Mouse (Mus musculus) left cerebral cortex, adult 8-10 months (tissue): ENCODE measurements around the gene Usp40. TPM values are rescaled to one million over a fixed set of nuclear protein-coding genes. Genes with fewer than 3 reads are reported as not detected.
A peak's percentile ranks its signal among the peaks of the same experiment; 100 is the strongest.
"Not testable (repeated sequence)": the region's sequence is repeated elsewhere in the genome, so short reads cannot be mapped to it uniquely, and the experiment has no call there.

Experiments used
- DNase-seq, 2 experiments: peaks; one replicate each; pipeline ENCODE4 v3.0.0; 2022; ENCODE audit warnings: low spot score in 2 of 2
- total RNA-seq, 4 experiments: library from RNA; stranded (reverse); gene quantifications; 2 replicates each; pipeline ENCODE4 v1.2.4; 2022

Gene Usp40
- 10 to 100 TPM; 21.4 to 23.2 (median 23.0) TPM for total RNA-seq

- peak; percentile 63 to 71 for DNase-seq
Observed at GRCm38 (mm10) chr1:88008211-88008697, at the start of gene Usp40. Usp40 (minus strand) TSS chr1:88008551.

GRCm38 (mm10) chr1:88055088-88055487 lies 46.7 kb upstream of the Usp40 start, which contains the start of gene Ugt1a10:
Ugt1a10 (plus strand) TSS chr1:88055388.
- no peak for DNase-seq

- DNase-seq, result not testable (repeated sequence)
Observed at GRCm38 (mm10) chr1:88047408-88047807, 39.1 kb upstream of the Usp40 start.

DNA sequence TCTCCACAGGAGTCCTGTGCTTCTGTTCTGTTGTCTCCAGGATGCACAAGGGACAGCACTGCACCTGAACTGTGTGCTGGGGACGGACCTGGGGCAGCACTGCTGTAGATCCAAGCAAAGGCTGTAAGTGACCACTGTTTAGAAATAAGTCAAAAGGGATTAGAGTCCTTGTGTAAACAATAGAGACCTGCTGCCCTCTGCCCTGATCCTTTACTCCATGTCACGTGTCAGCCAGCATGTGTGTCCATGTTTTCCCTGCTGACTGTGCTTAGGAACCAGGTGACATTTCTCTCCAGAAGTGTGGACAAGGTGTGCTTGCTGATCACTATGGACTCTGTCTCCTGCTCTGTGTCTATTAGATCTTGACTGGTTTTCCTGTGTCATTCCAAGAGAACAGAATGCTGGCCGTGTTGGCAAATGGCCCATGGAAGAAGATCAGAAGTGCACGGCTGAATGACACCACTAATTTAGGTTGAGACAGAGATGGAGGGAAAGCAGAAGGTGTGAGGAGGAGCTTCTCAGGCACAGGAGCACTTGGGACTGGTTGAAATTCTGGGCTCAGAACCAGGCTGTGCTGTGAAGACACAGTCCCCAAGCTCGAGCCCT lies 36.6 kb upstream of the Usp40 start:
- not testable (repeated sequence) for DNase-seq

- DNase-seq, result not testable (repeated sequence)
Observed at GRCm38 (mm10) chr1:88043044-88043443, 34.7 kb upstream of the Usp40 start.

DNA sequence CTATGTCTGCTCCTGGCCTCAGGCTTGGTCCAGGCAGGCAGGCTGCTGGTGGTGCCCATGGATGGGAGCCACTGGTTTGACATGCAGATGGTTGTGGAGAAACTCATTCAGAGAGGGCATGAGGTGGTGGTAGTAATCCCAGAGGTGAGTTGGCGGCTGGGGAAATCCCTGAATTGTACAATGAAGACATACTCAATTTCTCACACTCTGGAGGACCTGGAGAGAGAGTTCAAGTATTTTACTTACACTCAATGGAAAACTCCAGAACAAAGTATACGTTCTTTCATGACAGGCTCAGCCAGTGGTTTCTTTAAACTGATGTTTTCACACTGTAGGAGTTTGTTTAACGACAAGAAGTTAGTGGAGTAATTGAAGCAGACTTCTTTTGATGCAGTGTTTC lies 16.9 kb upstream of the Usp40 start:
- DNase-seq, result not testable (repeated sequence)

DNA sequence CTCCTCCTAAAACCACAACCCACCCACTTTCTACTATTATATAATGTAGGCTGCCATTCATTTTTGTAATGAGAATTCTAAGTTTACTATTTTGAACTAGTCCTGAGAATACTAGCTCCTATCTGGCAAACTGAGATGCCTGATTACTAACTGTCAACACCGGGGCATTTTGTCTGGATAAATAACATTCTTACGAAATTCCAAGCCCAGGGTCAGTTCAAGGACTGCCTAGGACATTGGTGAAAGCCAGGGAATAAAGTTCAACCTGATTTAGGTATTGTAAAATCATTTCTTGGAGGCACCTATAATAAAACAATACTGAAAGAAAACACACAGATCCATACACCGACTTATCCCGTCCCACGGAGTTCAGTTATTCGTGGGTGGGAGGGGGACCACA lies 7.0 kb upstream of the Usp40 start:
- DNase-seq, result no peak

DNA sequence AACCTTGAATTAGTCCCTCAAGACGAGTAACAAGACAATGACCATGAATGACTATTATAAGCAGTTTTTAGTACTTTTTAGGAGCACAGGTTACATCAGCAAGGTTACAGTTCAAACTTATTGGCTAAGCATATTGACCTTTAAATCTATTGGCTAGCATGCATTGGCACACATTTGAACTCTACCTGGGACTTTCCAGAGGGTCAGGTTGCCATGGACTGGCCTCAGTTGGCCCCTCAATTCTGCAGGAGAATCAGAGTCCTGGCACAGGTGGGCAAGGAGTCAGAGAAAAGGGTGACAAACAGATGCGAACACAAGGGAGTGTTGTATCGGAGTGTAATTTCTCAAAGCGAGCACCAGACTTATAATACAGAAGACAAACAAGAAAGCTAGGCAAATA lies 6.3 kb upstream of the Usp40 start:
- no peak for DNase-seq

DNA sequence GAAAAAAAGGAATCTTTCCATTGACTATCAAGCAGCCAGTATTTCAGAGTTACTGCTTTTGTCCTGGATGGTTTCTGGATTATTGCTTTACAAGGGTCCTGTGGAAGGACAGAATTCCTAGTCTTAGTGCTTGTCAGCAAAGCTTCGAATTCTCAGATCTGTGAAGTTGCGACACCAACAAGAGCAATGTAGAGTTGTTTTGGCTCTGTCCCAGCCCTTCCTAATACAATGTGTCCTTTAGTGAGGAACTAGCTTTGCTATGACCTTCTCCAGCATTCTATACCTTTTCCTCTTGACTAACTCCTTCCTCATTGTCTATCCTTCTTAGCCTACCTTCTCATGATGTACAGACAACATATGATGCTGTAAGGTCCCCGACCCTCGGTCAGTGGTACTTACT lies 5.8 kb upstream of the Usp40 start:
- no peak for DNase-seq

DNA sequence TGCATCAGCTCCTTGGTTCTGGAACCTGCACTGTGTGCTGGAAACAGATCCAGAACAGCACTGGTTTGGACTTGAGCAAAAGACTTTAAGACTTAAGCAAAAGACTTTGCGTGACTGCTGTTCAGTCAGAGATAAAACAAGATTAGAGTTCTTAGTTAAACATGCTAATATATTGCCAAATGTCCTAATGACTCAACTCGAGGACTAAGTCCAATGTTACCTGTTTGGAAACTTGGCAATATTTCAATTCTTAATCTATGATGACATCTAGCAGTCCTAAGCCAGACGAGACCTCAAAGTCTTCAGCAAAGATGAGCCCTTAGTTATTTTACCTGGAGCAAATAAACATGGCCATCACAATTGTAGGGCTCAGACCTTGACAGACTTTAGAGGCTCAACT lies 5.4 kb upstream of the Usp40 start:
- no peak for DNase-seq

DNA sequence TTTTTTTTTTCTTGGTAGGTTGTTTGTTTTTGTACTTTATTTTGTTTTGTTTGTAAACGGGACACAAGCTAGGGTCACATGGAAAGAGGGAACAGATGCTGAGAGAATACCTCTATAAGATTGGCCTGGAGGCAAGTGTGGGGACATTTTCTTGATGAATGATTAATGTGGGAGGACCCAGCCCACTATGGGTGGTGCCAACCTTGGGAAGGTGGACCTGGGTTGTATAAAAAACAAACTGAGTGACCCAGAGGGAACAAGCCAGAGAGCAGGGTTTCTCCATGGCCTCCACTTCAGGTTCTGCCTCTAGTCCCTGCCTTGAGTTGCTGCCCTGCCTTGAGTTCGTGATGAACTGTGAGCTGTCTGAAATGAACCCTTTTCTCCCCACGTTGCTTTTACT lies 1.2 kb upstream of the Usp40 start:
- DNase-seq, result no peak

DNA sequence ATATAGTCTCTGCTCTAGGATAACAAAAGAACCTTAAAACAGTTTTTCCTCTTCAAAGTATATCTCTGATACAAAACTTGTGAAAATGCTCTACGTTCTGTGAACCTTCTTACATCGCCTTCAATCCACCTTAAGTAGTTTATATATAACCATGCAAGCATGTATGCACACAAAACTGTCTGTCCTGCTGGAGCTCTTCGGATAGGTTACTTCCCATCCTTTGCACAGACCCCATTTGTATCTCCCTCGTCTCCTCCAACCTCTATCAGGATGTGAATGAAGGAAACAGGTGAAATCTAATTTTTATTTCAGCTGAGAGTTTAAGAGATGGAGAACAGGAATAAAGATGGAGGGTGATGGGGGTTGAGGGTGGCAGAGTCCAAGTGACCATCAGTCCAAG lies 384 bp upstream of the Usp40 start:
- no peak for DNase-seq

- DNase-seq, result no peak
Observed at GRCm38 (mm10) chr1:88007692-88008210, 600 bp downstream of the Usp40 start.

- DNase-seq, result no peak
Observed at GRCm38 (mm10) chr1:87992716-87993115, 15.6 kb downstream of the Usp40 start.

DNA sequence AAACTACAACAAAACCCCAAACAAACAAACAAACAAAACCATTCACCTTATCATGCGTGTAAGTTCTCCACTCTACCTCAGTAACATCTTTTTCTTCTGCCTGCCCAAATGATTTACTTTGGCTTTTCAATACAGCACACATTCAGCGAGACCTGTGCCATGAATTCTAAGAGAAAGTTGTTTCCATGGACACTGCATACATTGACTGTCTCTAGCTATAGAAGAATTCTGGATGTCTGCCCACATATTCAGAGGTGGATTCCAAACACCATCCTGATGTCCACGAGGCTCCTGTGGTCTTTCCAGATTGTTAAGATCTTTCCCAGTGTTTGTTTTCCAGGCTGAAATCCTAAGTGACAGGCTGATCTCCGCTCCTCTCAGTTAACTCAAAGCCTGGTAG lies 26.1 kb downstream of the Usp40 start:
- DNase-seq, result no peak

DNA sequence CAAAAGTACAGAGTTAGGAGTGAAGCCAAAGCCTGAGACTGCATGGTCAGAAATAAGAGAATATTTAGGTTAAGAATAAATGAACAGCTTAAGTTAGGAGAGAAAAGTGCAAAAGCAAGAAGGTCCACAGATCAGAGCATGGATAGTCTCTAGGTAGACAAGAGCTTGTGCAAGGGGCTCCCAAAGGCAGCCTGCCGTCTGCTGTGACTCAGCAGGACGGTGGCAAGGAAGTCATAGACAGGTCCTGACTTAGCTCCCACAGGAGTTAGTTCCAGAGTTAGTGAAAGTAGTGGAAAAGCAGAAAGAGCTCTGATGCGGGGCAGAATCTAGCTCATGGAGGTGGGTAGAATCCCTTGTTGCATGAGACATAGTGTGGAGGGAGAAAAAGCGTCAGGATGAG lies 38.0 kb downstream of the Usp40 start:
- no peak for DNase-seq

- DNase-seq, result no peak
Observed at GRCm38 (mm10) chr1:87961459-87962167, 46.7 kb downstream of the Usp40 start.

- no peak for DNase-seq
Observed at GRCm38 (mm10) chr1:87960752-87961151, 47.6 kb downstream of the Usp40 start.

- DNase-seq, result no peak
Observed at GRCm38 (mm10) chr1:87959998-87960431, 48.3 kb downstream of the Usp40 start.

GRCm38 (mm10) chr1:87959532-87959931 lies 48.8 kb downstream of the Usp40 start:
- DNase-seq, result no peak

GRCm38 (mm10) chr1:87958931-87959330 lies 49.4 kb downstream of the Usp40 start:
- no peak for DNase-seq

GRCm38 (mm10) chr1:87953073-87953472 lies 55.3 kb downstream of the Usp40 start:
- DNase-seq, result no peak

- DNase-seq, result no peak
Observed at GRCm38 (mm10) chr1:87951641-87952040, 56.7 kb downstream of the Usp40 start.
